Mouse (Mus musculus) left cerebral cortex, adult 9 months (tissue): ENCODE measurements around the gene Cd7.
"Not testable (repeated sequence)": the region's sequence is repeated elsewhere in the genome, so short reads cannot be mapped to it uniquely, and the experiment has no call there.

Experiments
- DNase-seq, 2 experiments: peaks; one replicate each; pipeline ENCODE4 v3.0.0; 2022; ENCODE audit warnings: low spot score in 2 of 2

Cd7 gene

GRCm38 (mm10) chr11:121047826-121048399 lies 8.7 kb upstream of the Cd7 start:
- peak in 1 of 2 experiments; percentile 39 for DNase-seq

- no peak for DNase-seq
Observed at GRCm38 (mm10) chr11:121045286-121045685, 6.1 kb upstream of the Cd7 start.

GRCm38 (mm10) chr11:121043025-121043424 lies 3.8 kb upstream of the Cd7 start:
- not testable (repeated sequence) for DNase-seq

DNA sequence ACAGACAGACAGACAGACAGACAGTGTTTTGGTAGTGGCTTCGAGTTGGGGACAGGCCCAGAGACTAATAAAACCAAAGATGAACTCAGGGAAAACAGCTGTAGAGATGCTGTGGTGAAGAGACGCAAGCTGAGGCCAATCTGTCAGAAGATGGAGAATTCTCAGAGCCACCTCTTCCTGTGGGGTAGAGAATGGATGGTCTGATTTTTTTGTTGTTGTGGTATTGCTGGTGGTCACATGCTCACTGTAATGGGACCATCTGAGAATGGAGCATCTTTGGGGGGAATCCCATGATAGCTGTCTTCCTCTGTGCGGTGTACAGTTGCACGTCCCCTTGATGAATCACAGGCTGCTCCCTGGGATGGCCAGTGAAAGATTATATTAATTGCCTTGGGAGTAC lies 3.3 kb upstream of the Cd7 start:
- DNase-seq = no peak

GRCm38 (mm10) chr11:121041636-121042035 lies 2.4 kb upstream of the Cd7 start:
- no peak for DNase-seq

DNA sequence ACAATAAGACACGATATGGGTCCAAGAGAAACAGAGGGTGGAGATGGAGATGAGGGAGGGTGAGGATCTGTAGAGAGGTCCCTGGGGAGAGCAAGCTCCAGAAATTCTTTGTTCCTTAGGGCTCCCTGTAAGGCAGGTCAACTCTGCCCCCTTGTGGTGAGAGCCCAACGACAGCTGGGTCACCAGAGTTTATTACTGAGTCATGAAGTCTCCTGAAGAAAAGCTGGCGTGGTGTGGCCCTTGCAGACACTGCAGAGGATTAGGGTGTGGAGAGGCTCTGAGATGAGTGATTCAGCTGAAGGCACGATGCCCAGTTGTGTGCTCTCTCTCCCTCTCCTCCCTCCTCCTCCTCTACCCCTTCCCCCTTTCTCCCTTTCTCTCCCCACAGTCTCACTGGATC lies 2.0 kb upstream of the Cd7 start:
- DNase-seq = peak in 1 of 2 experiments; percentile 89

DNA sequence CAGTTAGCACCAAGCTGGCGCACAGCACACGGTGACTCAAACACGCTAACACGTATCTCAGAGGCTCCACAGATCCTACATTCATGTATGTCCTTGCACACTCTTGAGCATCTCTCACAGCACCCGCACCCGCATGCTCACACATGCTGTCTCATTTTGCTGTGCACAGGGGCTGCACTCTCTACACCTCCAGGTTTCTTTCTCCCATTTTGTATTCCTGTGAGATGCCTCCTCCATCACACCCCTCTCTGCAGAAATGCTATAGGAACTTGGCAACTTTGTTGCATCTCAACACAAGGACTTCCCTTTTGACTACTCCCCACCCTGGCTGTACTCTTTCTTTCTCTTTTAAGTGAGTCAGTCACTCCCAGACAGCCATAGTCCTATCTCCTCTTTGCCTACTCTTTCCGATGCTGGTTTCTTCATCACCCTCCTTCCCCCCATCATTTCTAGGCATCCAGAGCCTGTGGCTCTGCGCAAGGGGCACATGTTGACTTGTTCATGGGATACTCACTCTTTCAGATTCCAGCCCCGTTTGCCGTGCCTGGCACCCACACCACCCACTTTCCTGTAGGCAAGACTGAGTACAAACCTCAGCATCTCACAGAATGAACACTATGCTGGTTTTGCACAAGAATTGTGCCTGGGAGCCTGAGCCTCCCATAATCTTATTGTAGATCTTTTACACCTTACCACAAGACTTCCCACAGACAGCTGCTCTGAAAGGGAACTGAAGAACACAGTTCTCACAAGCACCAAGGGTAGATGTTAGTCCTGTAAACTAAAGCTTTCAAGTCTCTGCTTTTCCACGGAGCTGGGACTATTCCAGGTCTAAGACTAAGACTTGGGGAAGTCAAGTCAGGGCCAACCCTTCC lies 615 bp downstream of the Cd7 start:
- peak in 1 of 2 experiments; percentile 58 for DNase-seq

GRCm38 (mm10) chr11:121033118-121033517 lies 6.1 kb downstream of the Cd7 start:
- DNase-seq = no peak

GRCm38 (mm10) chr11:121027259-121027658 lies 12.0 kb downstream of the Cd7 start:
- DNase-seq = no peak

DNA sequence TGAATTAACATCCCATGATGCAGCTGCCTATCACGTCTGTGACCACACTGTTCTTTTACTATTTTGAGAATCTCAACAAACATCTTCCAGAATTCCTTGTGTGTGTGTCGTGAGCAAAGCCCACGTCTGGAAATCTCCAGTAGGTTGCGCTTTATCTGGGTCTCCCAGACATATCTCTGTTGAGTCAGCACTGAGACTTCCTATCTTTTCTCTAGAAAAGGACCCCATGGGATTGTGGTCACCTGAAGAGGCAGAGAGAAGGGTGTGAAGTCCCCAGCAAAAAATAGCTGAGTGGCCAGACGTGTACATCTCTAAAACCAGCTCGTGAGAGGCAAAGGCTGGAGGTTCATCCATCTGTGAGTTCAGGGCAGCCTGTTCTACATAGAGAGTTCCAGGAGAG lies 15.1 kb downstream of the Cd7 start:
- DNase-seq = peak in 1 of 2 experiments; percentile 15

- DNase-seq = no peak
Observed at GRCm38 (mm10) chr11:121019501-121019900, 19.7 kb downstream of the Cd7 start.

DNA sequence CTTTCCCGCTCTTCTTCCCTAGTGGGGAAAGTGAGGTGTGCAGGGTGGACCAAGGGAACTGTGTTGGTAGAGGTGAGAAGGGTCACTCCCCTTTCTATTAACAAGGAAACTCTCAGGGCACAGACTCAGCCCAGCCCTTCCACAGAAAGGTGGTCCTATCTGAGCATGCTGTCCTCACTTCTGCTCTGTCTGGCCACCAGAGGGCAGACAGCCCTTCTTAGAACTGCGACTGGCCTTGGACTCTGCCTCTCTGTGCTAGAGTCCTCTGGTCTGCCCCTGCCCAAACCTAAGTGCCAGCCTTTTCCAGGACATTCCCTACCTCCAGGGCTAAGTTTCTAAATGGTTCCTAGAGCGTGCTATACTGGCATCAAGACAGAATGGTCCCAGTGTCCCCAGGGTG lies 21.5 kb downstream of the Cd7 start:
- peak in 1 of 2 experiments; percentile 56 for DNase-seq

- DNase-seq = no peak
Observed at GRCm38 (mm10) chr11:121015472-121015871, 23.7 kb downstream of the Cd7 start.

GRCm38 (mm10) chr11:121014896-121015300 lies 24.3 kb downstream of the Cd7 start:
- peak in 1 of 2 experiments; percentile 64 for DNase-seq

DNA sequence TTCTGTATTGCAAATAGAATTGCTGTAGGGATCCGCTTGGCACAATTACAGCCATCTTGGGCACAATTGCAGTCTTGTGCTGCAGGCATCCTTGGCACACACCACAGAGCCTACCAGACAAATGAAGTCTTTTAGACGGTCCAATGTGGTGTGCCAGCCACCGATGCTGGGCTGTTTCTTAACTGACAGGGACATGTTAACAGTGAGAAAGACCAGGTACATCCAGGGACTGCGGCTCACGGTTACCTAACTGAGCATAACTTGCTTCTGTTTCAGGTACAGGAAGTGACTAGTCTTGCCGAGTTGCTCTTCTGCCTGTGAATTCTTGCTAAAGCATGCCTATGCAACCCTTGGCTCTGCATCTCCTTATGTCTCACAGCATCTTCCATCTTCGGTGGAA lies 25.6 kb downstream of the Cd7 start:
- no peak for DNase-seq

GRCm38 (mm10) chr11:121010044-121010755 lies 29.0 kb downstream of the Cd7 start:
- DNase-seq = no peak

DNA sequence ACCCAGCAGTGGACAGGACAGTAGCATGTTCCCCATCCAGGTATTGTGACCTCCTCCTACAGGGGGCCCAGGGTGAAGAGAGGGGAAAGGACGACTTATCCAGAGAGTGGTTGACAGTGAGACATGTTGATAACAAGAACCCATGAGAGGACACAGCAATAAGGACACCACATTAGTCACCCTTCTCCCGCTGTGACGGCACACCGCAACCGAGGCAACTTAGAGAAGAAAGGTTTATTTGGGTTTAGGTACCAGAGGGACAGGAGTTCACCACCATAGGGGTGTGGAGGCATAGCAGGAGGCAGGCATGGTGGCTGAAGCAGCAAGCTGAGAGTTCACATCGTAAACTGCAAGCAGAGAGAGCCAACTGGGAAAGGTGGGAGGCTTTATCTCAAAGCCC lies 33.0 kb downstream of the Cd7 start:
- DNase-seq = no peak

- DNase-seq = no peak
Observed at GRCm38 (mm10) chr11:121004281-121004680, 34.9 kb downstream of the Cd7 start.

DNA sequence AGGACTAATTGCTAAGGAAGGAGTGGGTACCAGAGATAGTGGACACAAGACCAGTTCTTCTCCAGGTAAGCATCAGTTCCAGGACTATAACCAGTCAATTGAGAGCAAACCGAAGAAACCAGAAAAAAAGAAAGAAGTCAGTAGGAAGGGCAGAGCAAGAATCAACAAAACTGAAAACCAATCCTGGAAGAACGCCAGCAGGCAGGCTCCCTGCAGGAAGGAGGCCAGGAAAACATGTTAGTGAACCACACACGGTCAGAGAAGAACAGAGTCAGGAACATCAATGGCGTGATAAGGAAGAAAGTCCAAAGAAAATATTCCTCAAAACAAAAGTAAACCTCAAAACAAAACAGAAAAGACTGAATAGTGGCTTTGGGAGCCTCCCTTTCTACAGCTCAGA lies 37.3 kb downstream of the Cd7 start:
- DNase-seq = no peak

DNA sequence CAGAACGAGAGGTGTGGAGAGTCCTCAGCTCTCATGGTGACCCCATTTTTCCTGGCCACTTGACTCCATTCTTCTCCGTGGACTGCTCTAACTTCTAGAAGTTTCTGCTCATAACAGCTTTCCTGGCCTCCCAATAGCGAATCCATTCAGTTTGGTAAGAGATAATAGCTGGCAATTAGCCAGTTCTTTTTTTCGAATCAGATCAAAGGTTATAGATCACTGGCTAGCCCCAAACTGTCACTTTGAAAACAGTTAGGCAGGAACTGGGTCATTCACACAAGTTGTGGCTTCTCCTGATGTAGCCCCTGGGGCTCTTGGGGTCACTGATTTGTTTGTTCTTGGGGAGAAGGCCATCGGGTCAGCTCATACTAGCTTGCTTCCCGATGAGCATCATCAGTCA lies 44.5 kb downstream of the Cd7 start:
- DNase-seq = no peak

GRCm38 (mm10) chr11:120993586-120993985 lies 45.6 kb downstream of the Cd7 start:
- DNase-seq = no peak

DNA sequence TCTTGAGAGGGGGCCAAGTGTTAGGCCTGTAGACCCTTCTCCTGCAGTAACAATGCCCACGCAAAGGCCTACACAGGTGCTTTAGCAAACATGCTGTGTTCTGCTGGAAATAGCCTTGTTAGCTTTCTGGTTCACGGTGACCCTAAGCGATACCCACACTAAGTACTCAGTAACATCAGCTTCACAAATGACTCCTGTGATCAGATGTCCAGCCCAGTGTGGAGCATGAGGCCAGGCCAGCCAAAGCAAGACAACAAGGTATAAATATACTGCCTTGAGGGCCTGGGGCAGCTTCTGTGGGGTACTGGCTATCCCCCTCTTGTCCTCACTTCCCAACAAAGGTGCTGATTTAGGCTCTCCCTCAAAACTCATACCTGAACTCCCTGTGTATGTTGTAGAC lies 46.1 kb downstream of the Cd7 start:
- DNase-seq = no peak

DNA sequence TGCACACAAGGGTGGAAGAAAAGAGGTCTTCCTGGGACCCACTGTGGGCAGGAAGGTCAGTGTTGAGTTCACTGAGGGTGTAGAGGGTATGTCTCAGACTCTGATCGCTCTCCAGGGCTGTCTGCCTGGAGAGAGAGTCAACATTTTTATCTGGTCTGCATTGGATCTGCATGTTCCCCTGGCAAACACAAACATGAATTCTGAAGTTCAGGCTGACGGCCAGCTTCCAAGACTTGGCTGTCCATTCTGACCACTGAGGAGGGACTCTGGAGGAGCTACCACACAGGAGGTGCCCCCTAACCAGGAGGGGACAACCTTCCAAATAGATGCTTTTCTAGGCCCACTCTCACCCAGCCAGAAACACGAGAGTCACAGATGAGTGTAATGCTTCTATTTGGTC lies 47.4 kb downstream of the Cd7 start:
- DNase-seq = no peak
